Mouse (Mus musculus) thymus, adult 2 months (tissue): Measurements from ENCODE around the gene Etv2.

Experiments used
- CTCF ChIP-seq: fragments of 200-500 bp; IDR thresholded peaks from 2 replicates; pipeline ENCODE4 v1.5.1; 2012; ENCODE audit warnings: mild to moderate bottlenecking, control low read depth, low read length, moderate library complexity, borderline replicate concordance; ENCODE audit not compliant: control insufficient read depth, poor library complexity, insufficient read depth; ENCODE audit errors: extremely low read depth
- POLR2A ChIP-seq: fragments of 200-500 bp; IDR thresholded peaks from 2 replicates; pipeline ENCODE4 v1.6.1; 2012; ENCODE audit warnings: mild to moderate bottlenecking, low read length, control low read depth, moderate library complexity; ENCODE audit not compliant: control insufficient read depth, poor library complexity, insufficient read depth; ENCODE audit errors: extremely low read depth

- no peak for TF ChIP-seq POLR2A
- no peak for TF ChIP-seq CTCF
Measured at GRCm38 (mm10) chr7:30592772-30593423, 42.8 kb downstream of the Etv2 start.
